Mouse (Mus musculus): ENCODE data around the gene Neurl1a. TPM values are rescaled to one million over a fixed set of nuclear protein-coding genes. Genes with fewer than 3 reads are reported as not detected.
"Not testable (repeated sequence)": the region's sequence is repeated elsewhere in the genome, so short reads cannot be mapped to it uniquely, and the experiment has no call there.

The Neurl1a gene
- polyA plus RNA-seq, 1 experiment from 2014 or later: 3.9 TPM

- no peaks in the 10 kb centered on the region for H3K9me3 ChIP-seq (ENCODE audit: control insufficient read depth, low read length)
- 78% methylated on average over 5 of the region's 5 CpGs for WGBS
- no peak overlapping the region for H3K9ac ChIP-seq (ENCODE audit: low read length)
- no peak overlapping the region for H3K4me3 ChIP-seq (ENCODE audit: low read depth, low read length)
- H3K4me1 ChIP-seq (replicated peaks; ENCODE audit: control insufficient read depth, insufficient read depth): 0 out of 2 replicates have a peak, but pooled peaks cover 4% of the 10 kb centered on the region
- H3K27me3 ChIP-seq (ENCODE audit: control insufficient read depth, insufficient read depth, low read length): no peaks in the 10 kb centered on the region
- TF ChIP-seq EP300 (optimal IDR thresholded peaks at IDR 0.05) (no peak), CTCF (IDR thresholded peaks at IDR 0.05; ENCODE audit: low read depth) (no peak)
- no peak for DNase-seq (ENCODE audit: low spot score)
- no peak for ATAC-seq (ENCODE audit: low FRiP score, low TSS enrichment)
- peaks cover 10% of the 10 kb centered on the region; the same call in 1 of the 2 replicates for H3K36me3 ChIP-seq (ENCODE audit: control insufficient read depth, insufficient read depth, low read length)
- H3K4me2 ChIP-seq (replicated peaks; ENCODE audit: low read depth): peak overlapping the region; percentile 58; the same call in 1 of the 2 replicates
- no peak overlapping the region for H3K27ac ChIP-seq (replicated peaks)
These were observed 42.5 kb upstream of the Neurl1a start for GRCm38 (mm10) chr19:47136170-47136569.

GRCm38 (mm10) chr19:47137051-47137581 is 41.5 kb upstream of the Neurl1a start:
- H3K36me3 ChIP-seq (ENCODE audit: control insufficient read depth, insufficient read depth, low read length): 0 out of 2 replicates have a peak, but pooled peaks cover 7% of the 10 kb centered on the region
- TF ChIP-seq EP300 (optimal IDR thresholded peaks at IDR 0.05) (no peak), CTCF (IDR thresholded peaks at IDR 0.05; ENCODE audit: low read depth) (no peak)
- no peaks in the 10 kb centered on the region for H3K9me3 ChIP-seq (ENCODE audit: control insufficient read depth, low read length)
- peak overlapping the region; percentile 76 for H3K9ac ChIP-seq (ENCODE audit: low read length)
- H3K27ac ChIP-seq (replicated peaks): peak overlapping the region; percentile 93
- DNase-seq (ENCODE audit: low spot score): peak; percentile 60
- H3K4me1 ChIP-seq (replicated peaks; ENCODE audit: control insufficient read depth, insufficient read depth): 0 out of 2 replicates have a peak, but pooled peaks cover 4% of the 10 kb centered on the region
- H3K4me2 ChIP-seq (replicated peaks; ENCODE audit: low read depth): peak overlapping the region; percentile 58
- H3K27me3 ChIP-seq (ENCODE audit: control insufficient read depth, insufficient read depth, low read length): no peaks in the 10 kb centered on the region
- ATAC-seq (ENCODE audit: low FRiP score, low TSS enrichment): peak; percentile 39; the same call in 1 of the 2 replicates
- H3K4me3 ChIP-seq (ENCODE audit: low read depth, low read length): peak overlapping the region; percentile 51
- WGBS: 14% methylated on average over 4 of the region's 6 CpGs

- no peaks in the 10 kb centered on the region for H3K27me3 ChIP-seq (ENCODE audit: control insufficient read depth, insufficient read depth, low read length)
- 8% methylated on average over 28 of the region's 28 CpGs for WGBS
- ATAC-seq (ENCODE audit: low FRiP score, low TSS enrichment) (peak; percentile 64; the same call in 1 of the 2 replicates), DNase-seq (ENCODE audit: low spot score) (peak; percentile 47)
- 0 out of 2 replicates have a peak, but pooled peaks cover 4% of the 10 kb centered on the region for H3K4me1 ChIP-seq (replicated peaks; ENCODE audit: control insufficient read depth, insufficient read depth)
- H3K4me2 ChIP-seq (replicated peaks; ENCODE audit: low read depth): peak within 1 kb of the TSS; percentile 58
- H3K9ac ChIP-seq (ENCODE audit: low read length): peak within 1 kb of the TSS; percentile 76
- TF ChIP-seq EP300 (optimal IDR thresholded peaks at IDR 0.05) (peak; percentile 51), CTCF (IDR thresholded peaks at IDR 0.05; ENCODE audit: low read depth) (no peak)
- H3K27ac ChIP-seq (replicated peaks): peak within 1 kb of the TSS; percentile 93
- H3K4me3 ChIP-seq (ENCODE audit: low read depth, low read length): peak within 1 kb of the TSS; percentile 51
- H3K36me3 ChIP-seq (ENCODE audit: control insufficient read depth, insufficient read depth, low read length): 0 out of 2 replicates have a peak, but pooled peaks cover 1% of the 10 kb centered on the region
- no peaks in the 10 kb centered on the region for H3K9me3 ChIP-seq (ENCODE audit: control insufficient read depth, low read length)
These were observed 40.7 kb upstream of the Neurl1a start, which contains the start of gene Calhm2 for GRCm38 (mm10) chr19:47137771-47138421. Gene Calhm2, minus strand, starts transcription at chr19:47138294.

GRCm38 (mm10) chr19:47139611-47140010 is 39.0 kb upstream of the Neurl1a start:
- peak; percentile 31 for TF ChIP-seq CTCF (IDR thresholded peaks at IDR 0.05; ENCODE audit: low read depth)
- DNase-seq (ENCODE audit: low spot score); H3K4me1 ChIP-seq (replicated peaks; ENCODE audit: control insufficient read depth, insufficient read depth); H3K9me3 ChIP-seq (ENCODE audit: control insufficient read depth, low read length); H3K36me3 ChIP-seq (ENCODE audit: control insufficient read depth, insufficient read depth, low read length); H3K9ac ChIP-seq (ENCODE audit: low read length); H3K4me2 ChIP-seq (replicated peaks; ENCODE audit: low read depth); H3K27ac ChIP-seq (replicated peaks); ATAC-seq (ENCODE audit: low FRiP score, low TSS enrichment); H3K27me3 ChIP-seq (ENCODE audit: control insufficient read depth, insufficient read depth, low read length); H3K4me3 ChIP-seq (ENCODE audit: low read depth, low read length): not testable (repeated sequence)
- whole genome bisulfite sequencing: 40% methylated on average over 7 of the region's 7 CpGs

GRCm38 (mm10) chr19:47142438-47142837 is 36.2 kb upstream of the Neurl1a start:
- H3K9ac ChIP-seq (ENCODE audit: low read length): no peak overlapping the region
- H3K4me2 ChIP-seq (replicated peaks; ENCODE audit: low read depth): no peak overlapping the region
- TF ChIP-seq EP300 (optimal IDR thresholded peaks at IDR 0.05): no peak
- no peak for TF ChIP-seq CTCF (IDR thresholded peaks at IDR 0.05; ENCODE audit: low read depth)
- H3K9me3 ChIP-seq (ENCODE audit: control insufficient read depth, low read length): no peaks in the 10 kb centered on the region
- DNase-seq (ENCODE audit: low spot score) (no peak), ATAC-seq (ENCODE audit: low FRiP score, low TSS enrichment) (no peak)
- H3K27ac ChIP-seq (replicated peaks): no peak overlapping the region
- no peaks in the 10 kb centered on the region for H3K36me3 ChIP-seq (ENCODE audit: control insufficient read depth, insufficient read depth, low read length)
- H3K4me1 ChIP-seq (replicated peaks; ENCODE audit: control insufficient read depth, insufficient read depth): no peaks in the 10 kb centered on the region
- 74% methylated on average over 6 of the region's 6 CpGs for WGBS
- H3K4me3 ChIP-seq (ENCODE audit: low read depth, low read length): no peak overlapping the region
- H3K27me3 ChIP-seq (ENCODE audit: control insufficient read depth, insufficient read depth, low read length): no peaks in the 10 kb centered on the region

- Histone ChIP-seq H3K27ac (replicated peaks) (no peak within 1 kb of the TSS), H3K4me3 (ENCODE audit: low read depth, low read length) (no peak within 1 kb of the TSS), H3K4me2 (replicated peaks; ENCODE audit: low read depth) (no peak within 1 kb of the TSS), H3K36me3 (ENCODE audit: control insufficient read depth, insufficient read depth, low read length) (no peaks in the 10 kb centered on the region), H3K9me3 (ENCODE audit: control insufficient read depth, low read length) (no peaks in the 10 kb centered on the region), H3K27me3 (ENCODE audit: control insufficient read depth, insufficient read depth, low read length) (no peaks in the 10 kb centered on the region), H3K9ac (ENCODE audit: low read length) (no peak within 1 kb of the TSS), H3K4me1 (replicated peaks; ENCODE audit: control insufficient read depth, insufficient read depth) (no peaks in the 10 kb centered on the region)
- DNase-seq (ENCODE audit: low spot score) (no peak), ATAC-seq (ENCODE audit: low FRiP score, low TSS enrichment) (no peak)
- WGBS: 89% methylated on average over 6 of the region's 6 CpGs
- TF ChIP-seq CTCF (IDR thresholded peaks at IDR 0.05; ENCODE audit: low read depth) (no peak), EP300 (optimal IDR thresholded peaks at IDR 0.05) (no peak)
These were observed 34.5 kb upstream of the Neurl1a start, which contains the start of gene Calhm1 for GRCm38 (mm10) chr19:47144154-47144553. Gene Calhm1, minus strand, starts transcription at chr19:47144254.

Data from stomach, postnatal 0 days (tissue).